Mouse (Mus musculus) lung, adult 2 months (tissue): ENCODE measurements at regions not wholly inside any gene's neighbourhood (a gene's known extent, or its start where the extent isn't known, plus 50 kb on each side); places are given as distances from the start of the nearest gene placed in this dataset.

Experiments used
- DNase-seq: peaks from one replicate; pipeline ENCODE4 v3.0.0; 2022
- H3K4me1 ChIP-seq: fragments of 200-500 bp; 2 replicates; pipeline ENCODE4 v1.6.1; 2011; ENCODE audit warnings: low read length; ENCODE audit not compliant: control insufficient read depth, insufficient read depth
- H3K4me3 ChIP-seq: fragments of 200-500 bp; replicated peaks from 2 replicates; pipeline ENCODE3; 2011; ENCODE audit warnings: low read depth, mild to moderate bottlenecking, control low read depth, low read length; ENCODE audit errors: extremely low read depth
- CTCF ChIP-seq: fragments of 200-500 bp; IDR thresholded peaks from 2 replicates; pipeline ENCODE4 v1.5.1; 2011; ENCODE audit warnings: mild to moderate bottlenecking, low read length, control low read depth; ENCODE audit not compliant: insufficient read depth
- POLR2A ChIP-seq: fragments of 200-500 bp; IDR thresholded peaks from 2 replicates; pipeline ENCODE4 v1.6.1; 2011; ENCODE audit warnings: low read depth, mild to moderate bottlenecking, control low read depth, low read length, borderline replicate concordance; ENCODE audit errors: extremely low read depth
- WGBS: fragments of 180-500 bp; shearing (Covaris S2); methylation state at CpG from one replicate; pipeline ENCODE4 v1.1.7; 2018; 5-methylcytosine and 5-hydroxymethylcytosine counted together

DNA sequence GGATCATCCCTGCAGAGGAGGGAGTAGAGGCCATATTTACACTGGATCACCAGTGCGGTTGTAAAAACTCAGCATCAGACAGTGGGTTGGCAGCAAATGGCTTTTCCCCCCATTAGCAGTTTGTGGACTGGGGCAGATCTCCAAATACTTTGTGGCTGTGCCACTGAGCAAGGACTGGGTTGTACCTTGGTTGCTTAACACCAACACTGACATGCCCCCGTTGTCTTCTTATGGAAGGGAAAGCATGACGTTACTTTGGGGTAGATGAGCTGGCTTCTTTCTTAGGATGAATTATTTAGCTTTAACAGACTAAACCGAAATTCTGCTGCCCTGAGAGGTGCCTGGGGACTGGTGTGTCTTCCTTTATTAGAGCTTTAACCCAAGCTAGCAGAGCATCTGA is 365.0 kb downstream of the Setd4 start:
- H3K4me3 ChIP-seq, result no peak overlapping the region
- no peak for TF ChIP-seq CTCF
- no peak for TF ChIP-seq POLR2A
- no peaks in the 10 kb centered on the region for H3K4me1 ChIP-seq
- DNase-seq, result no peak
- 79% methylated on average over 4 of the region's 4 CpGs for WGBS

DNA sequence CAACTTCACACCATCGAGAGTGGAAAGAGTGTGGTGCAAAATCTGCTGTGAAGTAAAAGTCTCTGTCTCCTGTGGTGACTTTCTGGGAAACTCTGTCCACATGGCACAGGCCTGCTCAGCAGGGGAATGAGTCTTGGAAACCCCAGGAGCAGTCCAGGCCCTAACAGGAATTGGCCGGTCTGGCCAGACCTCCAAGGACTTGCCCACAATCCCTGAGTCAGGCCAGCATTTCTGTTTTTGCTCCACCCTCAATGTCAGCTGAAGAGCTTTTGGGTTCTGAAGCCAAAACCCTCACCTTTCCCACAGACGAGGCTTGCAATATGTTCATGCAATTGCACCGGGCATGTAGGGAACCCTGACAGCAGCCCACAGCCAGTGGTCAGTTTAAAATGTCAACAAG is 365.5 kb downstream of the Setd4 start:
- Histone ChIP-seq H3K4me3 (no peak overlapping the region), H3K4me1 (no peaks in the 10 kb centered on the region)
- no peak for DNase-seq
- TF ChIP-seq POLR2A (no peak), CTCF (no peak)
- 85% methylated on average over 4 of the region's 4 CpGs for WGBS

DNA sequence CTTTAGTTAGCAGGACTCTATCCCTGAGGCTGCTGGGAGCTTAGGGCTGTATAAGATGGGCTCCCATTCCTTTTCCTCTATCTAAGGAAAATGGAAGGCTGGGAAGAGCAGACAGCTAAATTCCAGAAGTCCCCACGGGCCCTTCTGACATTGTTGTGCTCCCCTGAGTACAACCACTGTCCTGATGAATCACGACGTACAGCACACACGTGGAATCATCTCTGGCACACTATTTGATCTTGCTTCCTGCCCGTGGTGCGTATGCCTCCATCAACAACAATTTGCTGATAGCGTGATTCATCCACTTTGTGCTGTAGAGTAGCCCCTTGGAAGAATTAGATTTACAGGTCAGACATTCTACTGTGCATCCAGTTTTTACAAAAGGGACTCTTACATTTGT is 378.2 kb downstream of the Setd4 start:
- Histone ChIP-seq H3K4me3 (no peak overlapping the region), H3K4me1 (no peaks in the 10 kb centered on the region)
- 73% methylated on average over 7 of the region's 7 CpGs for WGBS
- no peak for TF ChIP-seq CTCF
- TF ChIP-seq POLR2A, result no peak
- DNase-seq, result no peak

DNA sequence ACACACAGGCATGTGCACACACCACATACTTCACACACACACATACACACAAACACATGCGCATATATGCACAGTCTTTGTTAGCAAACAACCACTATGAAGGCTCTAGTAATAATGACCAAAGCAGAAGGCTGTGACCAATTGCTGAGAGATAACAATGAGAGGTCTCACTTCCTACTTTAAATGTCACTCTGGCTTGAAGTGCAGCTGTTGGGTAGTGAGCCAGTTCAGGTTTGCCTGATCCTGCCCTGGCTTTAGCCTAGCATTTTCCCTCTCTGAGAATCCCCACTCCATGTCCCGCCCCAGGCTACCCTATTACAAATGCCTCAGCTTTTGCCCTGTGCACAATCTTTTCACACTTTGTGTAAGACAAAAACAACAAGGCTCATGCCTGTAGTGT is 378.7 kb downstream of the Setd4 start:
- 87% methylated on average over 2 of the region's 2 CpGs for WGBS
- DNase-seq, result no peak
- TF ChIP-seq POLR2A, result no peak
- TF ChIP-seq CTCF, result no peak
- H3K4me3 ChIP-seq, result no peak overlapping the region
- no peaks in the 10 kb centered on the region for H3K4me1 ChIP-seq

DNA sequence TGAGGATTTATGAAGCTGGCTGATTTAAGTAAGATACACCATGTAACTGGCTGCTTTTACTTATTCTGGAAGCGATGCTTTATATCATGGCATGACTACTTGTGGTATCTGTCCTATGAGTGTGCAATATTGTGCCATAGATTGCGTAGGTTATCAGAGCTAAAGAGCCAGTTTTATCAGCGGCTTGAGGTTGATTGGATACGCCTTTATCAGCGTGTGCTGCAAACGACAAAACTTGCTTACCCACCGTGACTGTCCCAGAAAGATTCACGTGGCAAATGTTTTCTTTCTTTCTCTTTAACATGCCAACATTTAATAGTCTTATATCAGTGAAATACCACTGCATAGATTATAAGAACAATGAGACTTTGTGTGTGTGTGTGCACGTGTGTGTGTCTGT is 384.1 kb downstream of the Setd4 start:
- WGBS, result 84% methylated on average over 9 of the region's 9 CpGs

DNA sequence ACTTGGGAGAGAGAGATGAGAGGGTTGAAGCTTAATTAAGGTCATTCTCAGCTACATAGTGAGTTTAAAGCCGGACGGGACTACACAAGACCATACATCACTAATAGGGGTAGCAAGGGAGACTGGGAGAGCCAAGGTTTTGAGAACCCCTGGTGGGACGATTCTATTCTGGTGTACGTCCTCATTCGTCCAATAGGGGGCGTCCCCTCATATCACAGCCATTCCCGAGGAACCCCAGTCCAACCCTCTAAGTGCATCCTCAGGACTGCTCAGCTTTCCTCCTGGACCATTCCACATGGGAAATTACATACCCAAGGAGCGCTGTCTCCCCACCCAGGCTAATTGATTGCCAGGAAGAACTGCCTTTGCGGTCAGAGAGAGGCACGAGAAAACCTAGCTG is 385.5 kb downstream of the Setd4 start:
- 71% methylated on average over 10 of the region's 10 CpGs for WGBS
- TF ChIP-seq CTCF, result 0 out of 2 replicates have a peak, but pooled peaks have one; percentile 10
- no peak for TF ChIP-seq POLR2A

More for the DNA sequence above, 384.1 kb downstream of the Setd4 start:
- no peak for DNase-seq
- no peak for TF ChIP-seq POLR2A
- TF ChIP-seq CTCF, result no peak
- no peaks in the 10 kb centered on the region for H3K4me1 ChIP-seq
- no peak overlapping the region for H3K4me3 ChIP-seq

DNA sequence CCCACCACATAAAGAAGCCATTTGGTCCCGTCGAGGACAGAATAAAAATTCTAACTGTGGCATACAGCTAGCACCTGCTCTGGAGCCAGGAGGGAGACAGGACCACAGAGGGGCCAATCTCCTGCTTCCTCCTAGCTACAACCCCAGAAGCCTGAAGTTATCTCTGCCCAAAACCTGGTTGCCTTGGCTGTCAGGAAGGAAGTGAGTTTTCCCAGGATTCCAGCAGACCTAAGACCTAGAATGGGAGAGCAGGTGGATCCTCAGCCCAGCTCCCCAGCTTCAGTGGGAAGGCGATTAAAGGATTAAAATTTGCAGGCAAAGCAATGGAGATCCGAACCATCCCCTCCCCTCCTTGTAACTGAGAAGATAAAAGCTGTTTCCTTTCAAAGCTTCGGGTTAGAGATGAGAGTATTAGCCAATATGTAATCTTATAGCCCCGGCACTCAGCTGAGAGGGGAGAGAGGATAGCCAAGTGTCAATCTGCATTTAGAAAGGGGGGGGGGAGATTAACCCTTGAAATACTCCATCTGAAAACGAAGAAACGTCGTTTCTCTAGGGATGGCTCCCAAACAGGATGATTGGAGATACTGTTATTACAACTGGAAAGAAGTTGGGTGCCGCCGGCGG is 386.1 kb downstream of the Setd4 start:
- no peak for DNase-seq
- Histone ChIP-seq H3K4me1 (no peaks in the 10 kb centered on the region), H3K4me3 (no peak overlapping the region)
- no peak for TF ChIP-seq CTCF
- TF ChIP-seq POLR2A, result no peak
- 45% methylated on average over 12 of the region's 12 CpGs for WGBS

More for the DNA sequence above, 385.5 kb downstream of the Setd4 start:
- DNase-seq, result no peak
- no peaks in the 10 kb centered on the region for H3K4me1 ChIP-seq
- H3K4me3 ChIP-seq, result no peak overlapping the region

DNA sequence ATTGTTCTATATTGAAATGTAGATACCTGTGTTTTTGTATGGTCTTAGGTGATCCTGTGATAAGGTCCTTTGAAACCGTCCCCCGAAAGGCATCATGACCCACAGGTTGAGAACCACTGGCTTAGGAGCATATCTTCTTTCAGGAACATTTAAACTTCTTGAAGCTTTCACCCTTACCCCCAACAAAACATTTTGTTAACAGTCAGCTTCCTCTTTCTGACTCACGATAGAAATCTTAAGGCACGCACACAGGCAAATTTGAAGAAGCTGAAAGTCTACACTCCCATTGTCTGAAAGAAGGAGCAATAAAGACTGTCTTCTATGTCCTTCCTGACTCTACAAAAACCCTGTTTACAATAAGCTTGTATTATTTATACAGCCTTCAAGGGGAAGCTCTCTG is 388.2 kb downstream of the Setd4 start:
- TF ChIP-seq CTCF (no peak), POLR2A (no peak)
- Histone ChIP-seq H3K4me3 (no peak overlapping the region), H3K4me1 (no peaks in the 10 kb centered on the region)
- no peak for DNase-seq
- WGBS, result 62% methylated on average over 4 of the region's 4 CpGs

DNA sequence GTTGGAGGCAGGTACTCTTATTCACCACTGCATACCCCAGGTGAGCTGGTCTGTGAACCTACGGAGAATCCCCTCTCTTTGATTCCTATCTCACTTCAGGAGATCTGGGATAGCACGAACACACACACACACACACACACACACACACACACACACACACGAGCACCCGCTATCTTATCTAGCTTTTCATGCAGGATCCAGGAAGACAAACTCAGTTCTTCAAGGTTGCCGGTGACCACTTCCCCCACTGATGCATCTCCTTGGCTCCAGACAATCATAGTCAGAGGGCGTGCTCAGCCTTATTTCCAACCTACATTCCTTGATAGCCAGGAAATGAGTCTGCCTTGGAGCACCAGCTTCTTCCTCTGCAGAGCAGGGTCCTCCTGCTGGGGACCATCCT is 387.7 kb upstream of the Runx1 start:
- Histone ChIP-seq H3K4me1 (no peaks in the 10 kb centered on the region), H3K4me3 (no peak overlapping the region)
- DNase-seq, result no peak
- no peak for TF ChIP-seq CTCF
- no peak for TF ChIP-seq POLR2A
- WGBS, result 81% methylated on average over 6 of the region's 6 CpGs

DNA sequence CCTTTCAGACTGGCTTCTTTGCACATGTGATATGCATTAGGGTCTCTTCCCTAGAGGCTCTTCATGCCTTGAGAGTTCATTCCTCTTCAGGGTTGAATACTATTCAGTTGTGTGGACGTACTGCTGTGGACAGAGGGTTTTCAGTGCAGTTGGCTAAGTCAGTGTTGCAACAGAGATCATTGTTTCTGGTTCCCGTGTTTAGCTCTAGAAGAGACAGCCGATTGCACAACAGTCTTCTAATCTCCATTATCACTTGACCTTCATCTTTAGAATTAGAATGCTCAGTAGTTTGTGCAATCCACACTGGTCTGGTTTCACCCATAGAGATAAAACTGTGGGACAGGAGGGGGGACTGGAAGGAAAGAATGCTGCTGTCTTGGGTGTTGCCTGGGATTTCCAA is 381.7 kb upstream of the Runx1 start:
- WGBS, result 74% methylated on average over 3 of the region's 3 CpGs
- DNase-seq, result no peak
- Histone ChIP-seq H3K4me1 (no peaks in the 10 kb centered on the region), H3K4me3 (no peak overlapping the region)
- TF ChIP-seq POLR2A (no peak), CTCF (no peak)

DNA sequence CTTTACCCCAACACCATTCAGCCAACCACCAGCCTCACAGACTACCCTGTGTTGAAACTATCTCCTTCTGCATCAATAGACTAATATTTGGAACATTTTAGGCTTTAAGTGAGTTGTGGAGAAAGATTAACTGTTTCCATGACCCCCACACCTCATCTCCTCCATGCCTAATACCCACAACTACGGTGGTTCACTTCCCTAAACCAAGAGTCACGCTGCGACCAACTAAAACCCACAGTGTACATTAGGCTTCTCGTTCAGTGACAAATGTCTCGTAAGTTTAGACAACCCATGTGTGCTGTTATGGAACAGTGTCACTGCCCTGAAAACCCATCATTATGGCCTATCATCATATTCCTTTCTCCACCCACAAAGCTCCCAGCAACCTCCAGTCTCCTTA is 381.3 kb upstream of the Runx1 start:
- H3K4me3 ChIP-seq, result no peak overlapping the region
- no peak for DNase-seq
- 83% methylated on average over 5 of the region's 5 CpGs for WGBS
- no peaks in the 10 kb centered on the region for H3K4me1 ChIP-seq
- no peak for TF ChIP-seq CTCF
- no peak for TF ChIP-seq POLR2A
